Mouse (Mus musculus) cerebellum, adult 18-20 months (tissue): ENCODE results near the gene Cflar.
"Not testable (repeated sequence)": the region's sequence is repeated elsewhere in the genome, so short reads cannot be mapped to it uniquely, and the experiment has no call there.

Source experiments
- DNase-seq, 2 experiments: peaks; one replicate each; pipeline ENCODE4 v3.0.0; 2021

Gene Cflar

GRCm38 (mm10) chr1:58728590-58728868 is 17.2 kb downstream of the Cflar start:
- no peak for DNase-seq

- no peak for DNase-seq
Observed at GRCm38 (mm10) chr1:58733636-58734035, 22.3 kb downstream of the Cflar start.

DNA sequence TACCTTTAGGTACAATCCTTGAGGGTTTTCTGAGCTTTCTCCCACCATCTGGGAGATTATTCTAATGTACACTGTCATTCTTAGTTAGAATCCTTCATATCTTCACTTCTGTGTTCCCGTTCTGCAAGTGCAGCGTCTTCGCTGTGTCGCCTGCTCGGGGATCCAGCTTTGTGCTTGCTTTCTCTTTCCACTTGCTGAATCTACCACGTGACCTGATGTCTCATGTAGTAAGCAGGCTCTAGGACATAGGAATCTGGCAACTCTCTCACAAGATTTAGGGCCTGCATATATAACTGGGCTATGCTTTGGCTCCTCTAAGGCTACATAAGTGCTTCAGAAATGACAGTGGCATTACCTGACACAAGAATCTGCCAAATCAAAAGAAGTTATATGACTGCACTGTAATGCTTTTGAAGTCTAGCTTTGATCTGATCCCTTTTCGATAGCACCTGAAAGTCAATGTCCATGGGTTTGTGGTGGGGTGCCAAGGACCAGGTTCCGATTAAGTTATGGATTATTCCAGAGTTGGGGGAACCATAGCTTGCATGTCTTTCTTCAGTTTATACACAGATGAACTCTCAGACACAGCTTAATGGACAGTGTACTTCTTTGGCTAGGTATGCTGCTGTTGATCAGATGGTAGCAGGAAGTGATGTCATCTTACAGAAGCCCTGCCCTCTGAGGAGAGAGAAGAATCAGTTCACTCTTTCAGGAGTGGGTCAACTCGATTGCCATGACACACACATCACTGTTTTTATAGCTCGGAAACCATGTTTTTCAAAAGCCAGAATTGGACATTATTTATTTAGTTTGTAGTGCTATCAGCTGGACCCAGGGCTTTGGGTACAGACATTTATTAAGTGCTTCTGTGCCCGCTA is 23.0 kb downstream of the Cflar start:
- no peak for DNase-seq

DNA sequence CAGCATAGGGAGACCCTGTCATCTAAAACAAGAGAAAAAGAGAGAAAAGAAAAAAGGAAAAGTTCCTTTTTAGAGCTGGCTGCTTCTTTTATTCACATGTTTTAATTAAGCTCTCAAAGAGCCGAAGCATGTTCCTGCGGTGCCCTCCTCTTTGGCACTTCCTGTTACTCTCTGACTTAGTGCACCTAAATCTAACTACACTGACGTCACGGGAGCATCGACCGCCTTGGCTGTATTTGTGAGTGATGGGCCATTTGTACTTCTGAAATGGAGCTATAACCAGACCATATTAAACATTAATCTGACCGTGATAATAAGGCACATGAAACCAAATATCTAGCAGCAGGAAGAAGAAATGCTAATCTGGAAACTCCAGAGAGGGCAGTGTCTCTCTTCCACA is 24.7 kb downstream of the Cflar start:
- no peak for DNase-seq

GRCm38 (mm10) chr1:58736968-58737367 is 25.7 kb downstream of the Cflar start:
- no peak for DNase-seq

DNA sequence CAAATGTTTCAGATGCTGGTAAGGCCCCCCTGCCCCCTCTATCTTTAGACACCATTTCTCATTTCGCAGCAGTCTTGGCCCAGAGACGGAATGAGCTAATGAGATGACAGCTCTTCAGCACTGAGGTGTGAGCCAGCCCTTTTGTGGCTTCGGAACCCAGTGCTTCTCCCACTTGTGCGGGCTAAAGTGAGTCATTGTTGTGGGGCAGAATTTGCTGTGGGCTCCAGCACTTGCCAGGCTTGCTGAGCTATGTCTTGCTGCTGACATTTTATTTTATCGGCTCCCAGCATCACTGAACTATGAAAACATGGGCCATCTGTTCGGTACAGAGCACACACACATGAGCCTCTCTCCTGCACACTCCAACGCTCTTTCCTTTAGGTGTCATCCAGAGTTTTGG is 28.2 kb downstream of the Cflar start:
- DNase-seq: peak; percentile 54 to 62

GRCm38 (mm10) chr1:58742571-58743021 is 31.3 kb downstream of the Cflar start:
- no peak for DNase-seq

DNA sequence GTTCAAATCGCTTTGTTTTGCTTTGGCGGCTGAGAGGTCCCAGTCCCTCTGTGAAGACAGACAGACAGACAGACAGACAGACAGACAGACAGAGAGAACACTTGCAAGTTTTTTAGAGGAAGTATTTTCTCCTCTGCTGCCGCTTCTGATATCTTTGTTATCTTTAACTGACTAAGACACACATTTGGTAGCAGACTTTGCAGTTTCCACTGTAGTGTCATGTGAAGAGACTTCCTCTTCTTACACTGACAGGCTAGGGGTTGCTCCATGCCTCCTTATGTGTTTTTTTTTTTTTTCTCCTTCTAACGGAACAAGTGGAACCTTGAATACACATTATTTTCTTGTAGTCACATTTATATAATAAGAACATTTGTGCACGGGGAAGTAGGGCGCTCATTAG is 31.9 kb downstream of the Cflar start:
- no peak for DNase-seq

DNA sequence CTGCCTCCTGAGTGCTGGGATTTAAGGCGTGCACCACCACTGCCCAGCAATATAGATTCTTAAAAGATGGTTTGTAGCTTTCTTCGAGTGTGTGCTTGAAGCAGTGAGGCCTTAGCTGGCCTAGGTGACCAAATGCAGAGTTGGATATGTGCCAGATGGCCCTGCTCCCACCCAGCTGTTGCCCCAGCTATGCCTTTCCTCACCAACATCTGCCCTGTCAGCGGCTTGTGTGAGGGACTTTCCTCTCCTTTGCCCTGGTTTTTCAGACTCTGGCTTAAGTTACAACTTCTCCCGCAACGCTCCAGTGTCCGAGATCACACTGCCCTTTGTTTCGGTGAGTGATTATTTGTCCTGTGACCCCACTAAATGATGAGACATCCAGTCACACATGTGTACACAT is 33.3 kb downstream of the Cflar start:
- no peak for DNase-seq

DNA sequence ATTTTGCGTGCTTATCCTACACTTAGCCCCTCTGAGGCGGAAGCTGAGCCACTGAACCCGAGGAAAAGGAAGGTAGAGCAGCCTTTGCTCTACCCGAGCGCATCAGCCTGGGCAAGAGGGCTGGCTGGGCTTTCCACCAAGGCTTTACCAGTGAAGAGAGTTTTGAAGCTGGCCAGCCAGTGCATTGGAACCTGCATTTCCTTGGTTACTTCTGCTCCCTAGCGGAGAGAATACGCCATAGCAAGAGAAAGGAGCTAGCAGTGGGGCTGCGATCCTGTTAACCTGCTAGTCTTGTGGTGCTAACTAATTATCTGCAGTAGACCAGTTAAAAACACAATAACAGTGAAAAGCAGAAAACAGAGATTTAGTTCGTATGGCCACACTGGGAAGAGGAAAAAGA is 35.6 kb downstream of the Cflar start:
- peak; percentile 70 to 75 for DNase-seq

DNA sequence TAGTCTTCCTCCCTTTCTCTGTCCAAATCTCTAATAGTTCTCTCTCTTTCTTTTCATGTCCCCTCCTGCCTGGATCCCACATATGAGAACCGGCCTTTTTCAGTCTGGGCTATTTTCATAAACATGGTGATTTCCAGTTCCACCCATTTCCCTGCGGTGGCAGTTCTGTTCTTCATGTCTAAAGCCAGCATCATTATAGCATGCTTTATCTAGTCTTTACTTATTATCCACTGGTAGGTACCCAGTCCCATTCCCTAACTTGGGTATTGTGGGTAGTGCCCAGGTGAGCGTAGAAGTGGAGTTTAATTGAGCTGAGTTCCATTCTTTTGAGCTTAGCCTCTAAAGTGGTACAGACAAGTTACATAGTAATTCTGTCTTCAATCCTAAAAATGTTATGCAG is 48.1 kb downstream of the Cflar start:
- no peak for DNase-seq

- DNase-seq: no peak
Observed at GRCm38 (mm10) chr1:58760581-58760980, 49.3 kb downstream of the Cflar start.

DNA sequence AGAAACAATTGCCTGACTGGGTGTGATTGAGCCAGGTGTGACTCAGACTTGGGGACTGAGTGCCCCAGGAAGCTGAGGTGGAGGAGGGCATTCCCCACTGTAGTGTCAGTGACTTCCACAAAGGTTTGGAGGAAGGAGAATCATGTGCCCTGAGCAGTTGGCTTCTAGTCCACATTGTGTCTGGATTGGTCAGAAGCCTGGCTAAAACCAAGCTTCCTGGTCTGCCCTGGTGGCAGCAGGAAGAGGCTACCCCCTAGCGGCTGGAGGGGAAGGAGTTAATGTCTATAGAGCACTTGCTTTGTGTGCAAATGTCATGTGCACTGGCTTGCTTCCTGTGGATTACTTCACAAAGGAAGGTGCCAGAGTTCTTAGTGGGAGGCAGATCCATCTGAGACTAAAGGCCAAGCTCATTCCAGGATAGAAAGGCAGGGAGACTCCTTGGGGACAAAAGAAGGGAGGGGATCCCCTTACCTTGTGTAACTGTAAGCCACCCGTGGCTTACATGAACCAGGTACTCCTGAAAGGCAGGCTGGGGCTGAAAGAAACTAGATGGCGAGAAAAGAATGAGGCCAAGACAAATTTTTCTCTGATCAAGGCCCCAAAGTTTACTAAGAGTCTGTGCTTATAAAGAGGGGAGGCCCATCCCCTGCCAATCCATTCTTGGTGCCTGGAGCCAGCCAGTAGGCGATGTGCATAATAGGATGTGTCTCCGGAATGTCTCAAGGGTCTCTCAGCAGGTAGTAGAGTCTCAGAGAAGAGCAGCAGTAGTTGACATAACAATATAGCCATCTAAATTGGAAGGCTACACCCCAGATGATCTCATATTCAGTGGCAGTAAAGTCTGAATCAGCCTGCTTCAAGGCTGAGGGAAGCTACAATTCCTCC is 50.3 kb downstream of the Cflar start:
- DNase-seq: not testable (repeated sequence)

- DNase-seq: no peak
Observed at GRCm38 (mm10) chr1:58762576-58762975, 51.3 kb downstream of the Cflar start.

DNA sequence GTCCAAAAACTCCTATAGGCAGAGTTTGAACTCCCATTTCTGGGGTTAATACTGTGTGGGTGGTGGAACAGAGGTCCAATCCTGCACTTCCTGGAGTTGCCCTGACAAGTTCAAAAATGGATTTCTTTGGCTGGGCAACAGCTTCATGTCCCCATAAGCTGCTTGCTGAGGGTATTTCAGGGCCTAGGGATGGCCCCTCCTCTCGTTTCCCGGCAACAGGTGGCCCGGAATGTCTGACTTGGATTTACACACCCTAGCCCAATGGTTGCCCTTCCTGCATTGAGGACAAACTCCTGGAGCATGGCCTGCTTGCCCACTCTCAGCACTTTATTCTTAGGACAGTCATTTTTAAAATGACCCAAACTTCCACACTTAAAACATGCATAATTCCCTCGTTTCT is 55.1 kb downstream of the Cflar start:
- not testable (repeated sequence) for DNase-seq

DNA sequence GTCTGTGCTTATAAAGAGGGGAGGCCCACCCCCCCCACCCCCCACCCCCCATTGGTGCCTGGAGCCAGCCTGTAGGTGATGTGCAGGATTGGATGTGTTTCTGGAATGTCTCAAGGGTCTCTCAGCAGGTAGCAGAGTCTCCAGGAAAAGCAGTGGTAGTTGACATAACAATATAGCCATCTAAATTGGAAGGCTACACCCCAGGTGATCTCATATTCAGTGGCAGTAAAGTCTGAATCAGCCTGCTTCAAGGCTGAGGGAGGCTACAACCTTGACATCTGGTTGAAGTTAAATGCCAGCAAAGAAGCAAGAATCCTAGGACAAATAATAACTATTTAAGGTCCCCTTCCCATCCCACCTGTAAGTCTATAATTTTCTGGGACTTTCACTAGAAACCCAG is 57.8 kb downstream of the Cflar start:
- DNase-seq: no peak

DNA sequence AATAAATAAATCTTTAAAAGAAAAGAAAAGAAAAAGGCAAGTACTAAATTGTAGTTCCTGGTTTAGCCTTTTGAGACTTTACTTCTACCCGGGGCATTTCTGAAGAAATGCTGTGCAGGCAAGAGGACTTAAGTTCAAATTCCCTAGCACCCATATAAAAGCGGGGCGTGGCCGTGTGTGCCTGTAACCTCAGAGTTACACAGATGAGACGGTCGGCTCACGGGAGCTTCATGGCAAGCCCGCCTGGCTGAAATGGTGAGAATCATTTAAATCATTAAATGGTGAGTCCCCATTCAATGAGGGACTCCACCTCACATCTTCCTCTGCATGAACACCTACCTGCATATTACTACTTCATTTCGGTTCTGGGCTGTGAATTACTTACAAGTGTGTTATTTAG is 58.4 kb downstream of the Cflar start:
- no peak for DNase-seq

DNA sequence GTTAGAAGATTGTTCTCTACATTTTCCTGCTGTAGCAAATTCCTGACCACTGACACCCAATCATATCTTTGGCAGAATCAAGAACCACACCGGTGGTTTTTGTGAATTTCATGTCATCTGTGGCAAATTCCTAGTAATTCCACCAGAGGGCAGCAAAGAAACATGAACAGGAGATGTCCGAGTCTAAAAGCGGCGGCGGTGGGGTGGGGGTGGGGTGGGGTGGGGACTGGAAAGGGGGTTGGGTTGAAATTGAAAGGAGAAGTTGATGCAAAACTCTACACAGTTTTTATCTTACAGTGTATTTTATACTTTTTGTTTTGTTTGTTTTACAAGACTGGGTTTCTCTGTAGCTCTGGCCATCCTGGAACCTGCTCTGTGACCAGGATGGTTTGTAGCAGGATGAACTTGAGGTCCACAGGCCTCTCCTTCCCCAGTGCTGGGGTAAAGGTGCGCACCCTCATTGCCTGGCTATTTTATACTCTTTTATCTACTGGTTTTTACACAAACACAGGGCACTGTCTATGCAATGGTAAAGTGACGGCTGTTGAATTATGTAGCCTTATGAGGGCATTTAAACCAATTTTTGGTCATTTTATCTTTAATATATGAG is 58.9 kb downstream of the Cflar start:
- DNase-seq: peak; percentile 46 to 55

DNA sequence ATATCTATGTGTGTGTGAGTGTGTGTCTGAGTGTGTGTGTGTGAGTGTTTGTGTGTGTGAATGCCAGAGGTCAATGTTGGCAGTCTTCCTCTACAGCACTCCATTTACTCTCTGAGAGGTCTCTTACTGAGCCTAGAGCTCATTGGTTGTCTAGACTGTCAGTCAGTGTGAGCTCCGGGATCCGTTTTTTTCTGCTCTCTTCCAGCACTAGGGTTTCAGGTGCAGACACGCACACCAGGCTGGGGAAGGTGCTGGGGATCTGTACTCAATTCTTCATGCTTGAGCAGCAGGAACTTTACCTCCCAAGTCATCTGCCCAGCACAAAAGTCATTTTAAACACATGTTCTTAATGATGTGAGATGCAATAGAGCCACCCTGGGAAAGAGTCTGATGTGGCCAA is 60.8 kb downstream of the Cflar start:
- no peak for DNase-seq

- no peak for DNase-seq
Observed at GRCm38 (mm10) chr1:58773280-58773679, 62.0 kb downstream of the Cflar start.

DNA sequence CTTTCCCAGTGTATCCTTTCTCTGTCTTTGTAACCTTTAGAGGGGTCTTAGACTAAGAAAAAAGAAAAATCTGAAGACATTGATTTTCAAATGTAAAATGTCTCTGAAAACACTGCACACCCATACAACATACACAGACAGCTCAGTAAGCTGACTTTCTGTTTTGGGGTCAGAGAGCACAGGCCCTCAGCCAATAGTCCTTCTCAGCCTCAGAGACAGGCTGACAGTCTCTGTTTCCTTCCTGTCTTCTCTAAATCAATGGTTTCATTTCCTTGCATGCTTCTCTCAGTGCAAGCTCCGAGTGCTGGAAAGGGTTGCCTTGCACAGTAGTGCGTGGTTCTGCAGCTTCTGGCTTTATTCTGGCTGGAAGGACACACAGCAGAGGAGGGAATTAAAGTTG is 62.6 kb downstream of the Cflar start:
- DNase-seq: no peak

- no peak for DNase-seq
Observed at GRCm38 (mm10) chr1:58775361-58775760, 64.1 kb downstream of the Cflar start.

GRCm38 (mm10) chr1:58777583-58777982 is 66.3 kb downstream of the Cflar start:
- DNase-seq: no peak

DNA sequence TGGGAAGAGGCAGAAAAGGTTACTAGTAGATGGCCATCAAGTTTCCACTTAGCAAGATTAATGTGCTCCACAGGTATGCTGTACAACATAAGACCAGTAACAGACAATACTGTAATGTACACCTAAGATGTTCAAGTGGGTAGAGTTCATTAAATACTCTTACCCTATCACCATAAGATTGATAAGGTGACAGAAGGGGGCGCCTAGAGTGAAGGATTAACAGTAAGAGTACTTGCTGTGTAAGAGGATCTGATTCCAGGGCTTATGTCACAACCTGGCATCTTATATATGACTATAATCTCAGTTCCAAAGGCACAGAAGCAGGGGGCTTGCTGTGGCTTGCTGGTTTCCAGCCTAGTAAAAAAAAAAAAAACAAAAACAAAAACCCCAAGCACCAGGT is 66.9 kb downstream of the Cflar start:
- no peak for DNase-seq
